Mouse (Mus musculus) MEL (cell line): Measurements from ENCODE around the gene Bcar1.

Experiments used
- CHD2 ChIP-seq: IDR thresholded peaks from 2 replicates; pipeline ENCODE4 v1.6.1; 2011; ENCODE audit warnings: low read length, improper control_type of control experiment
- CTCF ChIP-seq, 3 experiments: IDR thresholded peaks in 2 of 3; conservative IDR thresholded peaks in 1 of 3; 2 replicates each; pipeline ENCODE4 v1.5.1; 2011 to 2012; ENCODE audit warnings: low read length in 3 of 3, low read depth in 2 of 3, mild to moderate bottlenecking in 2 of 3, improper control_type of control experiment in 1 of 3, inconsistent platforms in 1 of 3, mixed read lengths in 1 of 3, moderate library complexity in 1 of 3; ENCODE audit not compliant: control insufficient read depth in 1 of 3, insufficient read depth in 1 of 3, poor library complexity in 1 of 3, severe bottlenecking in 1 of 3
- EP300 ChIP-seq, 2 experiments: IDR thresholded peaks; 2 replicates each; pipeline ENCODE4 v1.6.1; 2011; ENCODE audit warnings: improper control_type of control experiment in 2 of 2, low read length in 2 of 2, low read depth in 1 of 2, mild to moderate bottlenecking in 1 of 2
- HCFC1 ChIP-seq: IDR thresholded peaks from 2 replicates; pipeline ENCODE4 v1.6.1; 2012; ENCODE audit warnings: low read depth, mild to moderate bottlenecking, inconsistent platforms, low read length, improper control_type of control experiment, moderate library complexity
- MAX ChIP-seq: IDR thresholded peaks from 2 replicates; pipeline ENCODE4 v1.6.1; 2011; ENCODE audit warnings: low read length, improper control_type of control experiment
- POLR2A ChIP-seq, 2 experiments: IDR thresholded peaks; 2 replicates each; pipeline ENCODE4 v1.6.1; 2011 to 2012; ENCODE audit warnings: low read length in 2 of 2, mild to moderate bottlenecking in 2 of 2, control low read depth in 1 of 2, improper control_type of control experiment in 1 of 2, low read depth in 1 of 2, moderate library complexity in 1 of 2; ENCODE audit not compliant: control insufficient read depth in 1 of 2, insufficient read depth in 1 of 2, poor library complexity in 1 of 2
- TAL1 ChIP-seq: IDR thresholded peaks from 2 replicates; pipeline ENCODE4 v1.6.1; 2012; ENCODE audit warnings: mild to moderate bottlenecking, inconsistent platforms, low read length, moderate library complexity, mixed read lengths

GRCm38 (mm10) chr8:111773476-111773875, 29.9 kb upstream of the Bcar1 start:
- TF ChIP-seq HCFC1 (no peak), CTCF (IDR thresholded peaks at IDR 0.05 in 2 of 3, conservative IDR thresholded peaks at IDR 0.05 in 1 of 3; ENCODE audit: control insufficient read depth in 1 of 3, insufficient read depth in 1 of 3, low read depth in 2 of 3, low read length in 3 of 3, poor library complexity in 1 of 3, severe bottlenecking in 1 of 3) (no peak), TAL1 (no peak), EP300 (IDR thresholded peaks at IDR 0.05; ENCODE audit: low read depth in 1 of 2, low read length in 2 of 2) (no peak), POLR2A (IDR thresholded peaks at IDR 0.05; ENCODE audit: control insufficient read depth in 1 of 2, insufficient read depth in 1 of 2, low read depth in 1 of 2, low read length in 2 of 2, poor library complexity in 1 of 2) (no peak), MAX (no peak), CHD2 (no peak)
